Mouse (Mus musculus): ENCODE results near the gene Aqp7. TPM values are rescaled to one million over a fixed set of nuclear protein-coding genes. Genes with fewer than 3 reads are reported as not detected.

Gene Aqp7
- polyA plus RNA-seq, 1 experiment from 2014 or later, result 0.42 TPM

DNA sequence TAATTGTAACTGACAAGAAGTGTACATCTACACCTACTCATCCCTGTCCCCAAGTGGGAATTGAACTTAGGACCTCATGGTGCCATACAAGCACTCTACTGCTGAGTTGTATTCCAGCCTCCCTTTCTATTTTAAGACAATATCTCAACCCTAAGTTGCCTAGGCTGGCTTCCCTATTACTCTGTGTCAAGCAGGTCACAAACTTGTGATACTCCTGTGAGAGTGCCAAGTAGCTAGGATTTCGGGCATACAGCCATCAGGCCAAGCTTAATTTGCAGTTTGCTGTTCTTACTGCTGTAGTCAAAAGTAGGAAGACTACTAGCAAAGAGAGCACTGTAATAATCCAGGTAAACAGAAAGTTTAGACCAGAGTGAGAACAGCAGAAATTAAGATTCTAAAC is 64.3 kb downstream of the Aqp7 start:
- H3K27me3 ChIP-seq (replicated peaks), result no peaks in the 10 kb centered on the region
- H3K4me2 ChIP-seq, result no peak overlapping the region
- no peak overlapping the region for H3K27ac ChIP-seq
- peaks cover 32% of the 10 kb centered on the region for H3K36me3 ChIP-seq
- H3K4me1 ChIP-seq, result no peaks in the 10 kb centered on the region
- no peaks in the 10 kb centered on the region for H3K9me3 ChIP-seq
- WGBS, result 91% methylated on average over 1 of the region's 1 CpGs
- H3K9ac ChIP-seq, result no peak overlapping the region
- H3K4me3 ChIP-seq (replicated peaks), result no peak overlapping the region
- no peak for ATAC-seq (ENCODE audit: insufficient read depth, low FRiP score, low read depth)

Small RNAs within 50 kb of the gene (microRNA-seq; reads per million reads assigned to microRNA genes)
- 2.1 reads per million, percentile 4 among the genes with 10 or more reads in this experiment for gene Mir3094

Other genes starting within 250 kb of the Aqp7 start
- 47.2 and 47.8 TPM in 2 replicates for gene B4galt1, start 194.1 kb downstream of the Aqp7 start, polyA plus RNA-seq (2015; fragmentation: Nextera tagmentation; extraction: Ambion mirVana)
- gene Spink4, start 128.1 kb downstream of the Aqp7 start, polyA plus RNA-seq (2015; fragmentation: Nextera tagmentation; extraction: Ambion mirVana), result 40.4 and 53.4 TPM in 2 replicates
- gene Bag1, start 99.8 kb downstream of the Aqp7 start, polyA plus RNA-seq (2015; fragmentation: Nextera tagmentation; extraction: Ambion mirVana), result 225 and 233 TPM in 2 replicates
- 103 and 108 TPM in 2 replicates for gene Chmp5, start 99.7 kb downstream of the Aqp7 start, polyA plus RNA-seq (2015; fragmentation: Nextera tagmentation; extraction: Ambion mirVana)
- 76.9 and 81.8 TPM in 2 replicates for gene Nfx1, start 77.2 kb downstream of the Aqp7 start, polyA plus RNA-seq (2015; fragmentation: Nextera tagmentation; extraction: Ambion mirVana)
- gene Aqp3, start 50.0 kb upstream of the Aqp7 start, polyA plus RNA-seq (2015; fragmentation: Nextera tagmentation; extraction: Ambion mirVana), result 44.5 and 73.3 TPM in 2 replicates
- gene Nol6, start 76.3 kb upstream of the Aqp7 start, polyA plus RNA-seq (2015; fragmentation: Nextera tagmentation; extraction: Ambion mirVana), result 20.1 and 25.2 TPM in 2 replicates
- gene Ube2r2, start 87.6 kb upstream of the Aqp7 start, polyA plus RNA-seq (2015; fragmentation: Nextera tagmentation; extraction: Ambion mirVana), result 67.0 and 68.6 TPM in 2 replicates
- 54.3 and 55.7 TPM in 2 replicates for gene Ubap2, start 227.0 kb upstream of the Aqp7 start, polyA plus RNA-seq (2015; fragmentation: Nextera tagmentation; extraction: Ambion mirVana)